Mouse (Mus musculus) mature B cell (primary cell): ENCODE data around the gene Agrp.

Source experiments
- in situ Hi-C: fragments of 300-500 bp; cut with MboI; formaldehyde crosslinking; loops from 2 replicates; pipeline ENCODE4 v1.14.3; 2019

Agrp gene

GRCm38 (mm10) chr8:105636963-105637510 is at the start of gene Agrp:
TSS of gene Agrp (minus strand) at chr8:105637393.
- in situ Hi-C loops = no loop called here

DNA sequence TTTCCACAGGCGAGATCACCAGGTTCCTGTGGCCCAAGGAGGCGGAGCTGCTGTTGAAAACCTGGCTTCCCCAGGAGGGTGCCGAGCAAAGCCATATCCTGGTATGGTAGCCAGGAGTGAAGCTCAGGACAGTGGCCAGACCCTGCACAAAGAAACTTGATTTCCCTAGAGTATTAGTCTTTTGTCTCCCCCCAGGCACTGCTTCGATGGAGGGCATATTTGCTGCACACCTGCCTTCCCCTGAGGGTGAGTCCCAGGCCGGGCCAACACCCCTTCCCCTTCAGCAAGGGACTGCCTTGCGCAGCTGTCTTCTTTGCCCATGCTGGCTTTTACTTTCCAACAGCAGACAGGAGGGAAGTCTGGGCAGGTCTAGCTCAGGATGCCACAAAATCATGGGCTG is 49.4 kb upstream of the Agrp start:
- in situ Hi-C loops = no loop called here

GRCm38 (mm10) chr8:105685796-105686308 is 48.7 kb upstream of the Agrp start, which contains the start of gene Carmil2:
TSS of gene Carmil2 (plus strand) at chr8:105686274.
- in situ Hi-C loops = no loop called here

DNA sequence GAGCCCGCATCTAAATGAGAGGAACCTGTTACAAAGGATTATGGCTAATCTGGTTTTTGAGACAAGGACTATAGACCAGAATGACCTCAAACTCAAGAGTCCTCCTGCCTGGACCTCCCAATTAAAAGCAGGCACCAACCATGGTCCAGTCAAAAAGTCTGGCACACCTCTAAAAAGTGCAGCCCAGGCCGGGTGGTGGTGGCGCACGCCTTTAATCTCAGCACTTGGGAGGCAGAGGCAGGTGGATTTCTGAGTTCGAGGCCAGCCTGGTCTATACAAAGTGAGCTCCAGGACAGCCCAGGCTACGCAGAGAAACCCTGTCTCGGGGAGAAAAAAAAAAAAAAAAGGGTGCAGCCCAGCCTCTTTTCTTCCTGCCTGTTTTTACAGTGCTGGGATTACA is 48.1 kb upstream of the Agrp start:
- in situ Hi-C loops = no loop called here

GRCm38 (mm10) chr8:105677891-105678290 is 40.7 kb upstream of the Agrp start:
- in situ Hi-C loops = no loop called here

DNA sequence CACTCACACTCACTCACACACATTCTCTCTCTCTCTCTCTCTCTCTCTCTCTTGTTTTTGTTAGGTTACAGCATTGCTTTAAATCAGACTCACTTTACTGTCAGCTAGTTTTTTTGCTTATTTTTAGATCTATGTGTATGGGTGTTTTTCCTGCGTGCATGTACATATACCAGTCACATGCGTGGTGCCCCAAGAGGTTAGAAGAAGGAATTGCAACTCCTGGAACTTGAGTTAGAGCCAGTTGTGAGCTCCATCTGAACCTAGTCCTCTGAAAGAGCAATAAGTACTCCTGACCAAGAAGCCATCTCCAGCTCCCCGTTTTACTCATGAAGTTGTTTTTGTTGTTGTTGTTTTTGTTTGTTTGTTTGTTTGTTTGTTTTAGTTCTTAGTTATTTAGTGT is 24.0 kb upstream of the Agrp start:
- in situ Hi-C loops = no loop called here

GRCm38 (mm10) chr8:105657641-105658040 is 20.4 kb upstream of the Agrp start:
- in situ Hi-C loops = no loop called here

DNA sequence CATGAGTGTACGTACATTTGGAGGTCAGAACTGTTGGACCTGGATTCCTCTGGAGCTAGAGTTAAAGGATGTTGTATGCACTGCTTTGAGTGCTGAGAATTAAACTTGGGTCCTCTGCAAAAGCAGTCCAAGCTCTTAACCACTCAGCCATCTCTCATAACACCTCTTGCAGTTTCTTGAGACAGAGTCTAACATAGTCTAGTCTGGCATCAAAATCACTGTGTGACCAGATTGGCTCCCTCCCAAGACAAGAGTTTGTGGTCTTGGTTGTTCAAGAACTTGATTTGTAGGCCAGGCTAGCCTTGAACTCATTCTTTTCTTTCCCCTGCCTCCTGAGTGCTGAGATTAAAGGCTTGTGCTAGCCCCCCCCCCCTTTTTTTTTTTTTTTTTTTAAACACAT is 11.7 kb upstream of the Agrp start:
- in situ Hi-C loops = no loop called here

DNA sequence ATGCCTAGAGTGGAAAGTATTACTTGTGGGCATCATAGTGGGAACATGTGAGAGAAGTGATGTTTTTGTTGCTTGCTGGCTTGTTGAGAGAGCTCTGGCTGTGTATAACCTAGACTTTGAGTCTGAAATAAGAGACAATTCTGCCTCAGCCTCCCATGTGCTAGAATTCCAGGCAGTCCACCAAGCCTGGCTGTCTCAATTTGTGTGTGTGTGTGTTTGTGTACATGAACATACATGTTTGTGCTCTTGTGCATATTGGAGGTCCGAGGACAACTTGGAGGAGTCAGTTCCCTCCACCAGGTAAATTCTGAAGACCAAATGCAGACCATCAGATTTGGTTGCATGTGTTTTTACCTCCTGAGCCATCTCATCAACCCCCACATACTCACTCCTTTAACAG is 8.0 kb upstream of the Agrp start:
- in situ Hi-C loops = no loop called here

DNA sequence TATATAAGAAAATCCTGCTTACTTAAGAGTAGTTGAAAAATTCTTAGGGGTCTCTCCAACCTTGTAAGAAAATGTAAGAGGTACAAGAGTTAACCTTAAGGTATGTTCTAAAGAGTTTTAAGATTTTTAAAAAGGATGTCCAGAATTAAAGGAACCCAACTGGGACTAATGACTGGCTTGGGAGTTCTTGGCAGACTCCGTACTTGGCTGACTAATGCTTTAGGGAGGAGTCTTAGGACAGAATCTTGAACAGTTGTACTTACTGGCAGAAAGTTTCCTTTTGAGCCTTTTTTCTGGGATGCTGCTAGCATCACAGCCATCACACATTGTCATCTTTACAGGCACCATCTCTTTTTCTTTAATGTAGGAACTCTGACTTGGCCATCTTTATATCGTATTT is 3.3 kb upstream of the Agrp start:
- in situ Hi-C loops = no loop called here

GRCm38 (mm10) chr8:105639835-105640234 is 2.6 kb upstream of the Agrp start:
- in situ Hi-C loops = no loop called here

DNA sequence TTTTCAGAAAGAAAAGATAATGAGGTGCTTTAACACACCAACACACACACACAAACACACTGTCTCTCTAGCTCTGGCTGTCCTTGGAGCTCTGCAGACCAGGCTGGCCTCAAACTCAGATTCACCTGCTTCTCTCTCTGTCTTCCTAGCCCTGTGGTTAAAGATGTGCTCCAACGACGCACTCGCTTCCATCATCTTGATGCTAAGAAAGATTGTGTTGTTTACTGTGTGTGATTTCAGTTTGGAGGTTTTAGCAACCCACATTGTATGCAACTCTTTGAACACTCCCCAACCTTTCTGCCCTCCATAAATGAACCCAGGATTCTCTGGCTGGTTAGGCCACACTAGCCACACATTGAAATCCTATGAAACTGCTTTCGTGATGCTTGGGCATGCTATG is 1.3 kb upstream of the Agrp start:
- in situ Hi-C loops = no loop called here

DNA sequence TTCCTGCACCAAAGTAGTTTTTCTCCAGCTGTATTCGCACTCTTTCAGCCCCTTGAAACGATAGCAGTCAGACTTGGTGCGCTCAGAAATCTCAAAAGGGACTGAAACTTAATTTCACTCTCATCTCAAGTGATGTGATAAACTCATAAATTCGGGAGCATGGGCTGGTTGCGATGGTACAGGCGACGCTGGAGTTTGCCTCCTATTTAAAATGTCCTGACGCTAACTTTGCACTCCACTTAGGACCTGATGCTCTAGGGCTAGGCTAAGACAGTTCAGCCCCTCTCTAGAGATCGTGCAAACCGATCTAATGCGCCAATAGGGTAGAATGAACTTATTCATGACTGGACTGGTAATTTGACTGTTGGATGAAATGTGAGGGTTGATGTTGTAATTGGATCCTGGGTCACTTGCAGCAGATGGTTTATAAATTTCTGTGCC is 428 bp upstream of the Agrp start:
- in situ Hi-C loops = no loop called here

GRCm38 (mm10) chr8:105636018-105636962 is 903 bp downstream of the Agrp start, which contains the start of gene Ctcf:
TSS of gene Ctcf (plus strand) at chr8:105636568.
- in situ Hi-C loops = no loop called here

DNA sequence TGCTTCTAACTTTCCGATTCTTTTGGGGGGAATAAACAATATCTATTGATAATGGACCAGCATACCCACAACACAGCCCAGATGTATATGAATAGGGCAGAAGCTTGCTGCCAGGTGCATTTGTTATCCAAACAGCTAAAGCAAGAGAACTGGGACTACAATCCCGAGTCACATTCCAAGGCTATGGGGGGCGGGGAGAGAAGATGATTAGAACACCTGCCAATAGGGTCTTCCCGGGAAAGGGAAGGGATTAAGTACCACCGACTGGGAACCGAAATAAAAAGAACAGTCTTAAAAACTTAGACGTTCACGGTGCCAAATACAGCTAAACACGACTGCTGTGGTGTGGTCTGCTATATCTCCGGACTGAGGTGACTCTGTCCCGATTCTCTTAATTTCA is 1.7 kb downstream of the Agrp start:
- in situ Hi-C loops = no loop called here

GRCm38 (mm10) chr8:105634771-105635458 is 2.3 kb downstream of the Agrp start:
- in situ Hi-C loops = no loop called here

GRCm38 (mm10) chr8:105629337-105629736 is 7.9 kb downstream of the Agrp start:
- in situ Hi-C loops = no loop called here

DNA sequence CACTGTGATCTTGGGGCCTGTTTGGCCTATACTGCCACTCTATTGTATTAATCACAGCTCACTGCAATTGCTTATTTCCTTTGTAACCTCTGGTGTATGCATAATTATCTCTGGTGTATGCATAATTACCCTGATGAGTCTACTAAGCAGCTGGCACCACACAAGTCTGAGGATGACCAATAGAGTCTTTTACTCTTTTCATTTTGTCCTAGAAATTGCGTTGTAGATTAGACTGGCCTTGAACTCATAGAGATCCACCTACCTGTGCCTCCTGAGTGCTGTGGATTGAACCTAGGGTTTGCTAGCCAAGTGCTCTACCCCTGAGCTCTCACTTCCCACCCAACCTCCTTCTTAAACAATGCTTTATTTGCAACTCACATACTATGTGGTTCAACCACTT is 11.1 kb downstream of the Agrp start:
- in situ Hi-C loops = no loop called here

DNA sequence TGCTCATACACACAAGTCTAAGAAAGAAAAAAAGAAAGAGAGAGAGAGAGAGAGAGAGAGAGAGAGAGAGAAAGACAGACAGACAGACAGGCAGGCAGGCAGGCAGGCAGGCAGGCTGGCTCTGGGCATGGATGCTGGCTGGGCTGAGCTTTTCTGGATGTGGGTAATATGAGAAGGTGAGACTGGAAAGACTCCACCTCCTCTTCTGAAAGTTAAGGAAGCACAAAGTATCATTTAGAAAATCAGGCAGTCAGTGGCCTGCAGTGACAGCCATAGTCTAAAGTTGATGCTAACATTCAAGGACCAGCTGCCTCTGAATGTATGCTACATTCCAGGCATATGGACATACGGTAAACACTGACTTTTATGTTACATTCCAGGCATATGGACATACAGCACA is 12.4 kb downstream of the Agrp start:
- in situ Hi-C loops = no loop called here

DNA sequence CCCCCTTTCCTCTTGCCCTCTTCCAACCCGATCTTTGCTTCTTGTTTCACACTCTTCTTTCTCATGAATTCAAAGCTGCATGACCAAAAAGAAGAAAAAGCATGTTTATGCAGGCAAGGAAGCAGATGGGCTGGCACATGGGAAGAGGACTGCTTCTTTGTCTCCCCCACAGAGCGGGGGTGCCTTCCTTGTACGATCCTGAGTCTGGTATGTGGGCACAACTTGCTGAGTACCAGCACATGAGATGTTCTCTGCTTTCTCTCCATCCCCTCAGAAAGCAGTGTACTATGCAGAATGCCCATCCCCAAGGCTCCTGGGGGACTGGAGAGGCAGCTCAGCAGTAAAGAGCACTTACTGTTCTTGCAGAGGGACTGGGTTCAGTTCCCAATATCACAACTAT is 12.8 kb downstream of the Agrp start:
- in situ Hi-C loops = no loop called here

GRCm38 (mm10) chr8:105623679-105624245 is 13.4 kb downstream of the Agrp start:
- in situ Hi-C loops = no loop called here

DNA sequence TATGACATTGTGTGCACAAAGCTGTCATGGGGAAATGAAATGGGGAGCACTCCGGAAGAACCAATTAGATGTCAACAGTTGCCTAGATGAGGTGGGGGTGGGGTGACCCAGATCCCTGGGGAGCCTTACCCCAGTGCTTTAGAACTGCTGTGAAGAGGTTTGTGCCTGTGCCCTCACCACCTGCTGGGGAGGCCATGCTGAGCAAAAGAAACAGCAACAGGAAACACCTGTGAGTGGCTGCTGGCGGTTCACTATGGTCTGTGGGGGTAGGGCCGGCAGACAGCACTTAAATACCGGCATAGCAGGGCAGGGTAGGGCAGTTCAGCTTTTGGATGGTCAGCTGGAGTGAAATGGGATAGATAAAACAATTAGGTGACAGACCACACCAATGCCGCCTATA is 14.1 kb downstream of the Agrp start:
- in situ Hi-C loops = no loop called here
